Mouse (Mus musculus): Measurements from ENCODE around the gene Fastk.

- TF ChIP-seq POLR2A (IDR thresholded peaks at IDR 0.05; ENCODE audit: low read depth, low read length) (no peak), CTCF (conservative IDR thresholded peaks at IDR 0.05; ENCODE audit: insufficient read depth, insufficient read length, low read depth, low read length) (no peak)
Measured at GRCm38 (mm10) chr5:24442029-24442428, 3.1 kb downstream of the Fastk start.

Measured in kidney, adult 2 months (tissue).